Mouse (Mus musculus): Measurements from ENCODE around the gene Mc1r.
A peak's percentile ranks its signal among the peaks of the same experiment; 100 is the strongest.
"Not testable (repeated sequence)": the region's sequence is repeated elsewhere in the genome, so short reads cannot be mapped to it uniquely, and the experiment has no call there.

Mc1r gene

DNA sequence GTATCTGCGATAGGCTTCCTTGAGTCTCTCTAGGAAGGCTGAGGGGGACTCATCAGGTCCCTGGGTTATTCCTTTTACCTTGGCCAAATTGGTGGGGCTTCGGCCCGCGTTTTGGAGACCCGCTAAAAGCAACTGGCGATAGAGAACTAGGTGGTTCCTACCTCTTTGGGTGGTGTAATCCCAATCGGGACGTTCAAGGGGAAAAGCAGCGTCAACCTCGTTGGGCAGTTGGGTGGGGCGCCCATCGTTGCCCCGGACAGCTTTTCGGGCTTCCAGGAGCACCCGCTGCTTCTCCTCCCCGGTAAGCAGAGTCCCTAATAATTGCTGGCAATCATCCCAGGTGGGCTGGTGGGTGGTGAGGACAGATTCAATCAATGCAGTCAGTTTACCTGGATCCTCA is 25.5 kb downstream of the Mc1r start:
- DNase-seq: no peak

DNA sequence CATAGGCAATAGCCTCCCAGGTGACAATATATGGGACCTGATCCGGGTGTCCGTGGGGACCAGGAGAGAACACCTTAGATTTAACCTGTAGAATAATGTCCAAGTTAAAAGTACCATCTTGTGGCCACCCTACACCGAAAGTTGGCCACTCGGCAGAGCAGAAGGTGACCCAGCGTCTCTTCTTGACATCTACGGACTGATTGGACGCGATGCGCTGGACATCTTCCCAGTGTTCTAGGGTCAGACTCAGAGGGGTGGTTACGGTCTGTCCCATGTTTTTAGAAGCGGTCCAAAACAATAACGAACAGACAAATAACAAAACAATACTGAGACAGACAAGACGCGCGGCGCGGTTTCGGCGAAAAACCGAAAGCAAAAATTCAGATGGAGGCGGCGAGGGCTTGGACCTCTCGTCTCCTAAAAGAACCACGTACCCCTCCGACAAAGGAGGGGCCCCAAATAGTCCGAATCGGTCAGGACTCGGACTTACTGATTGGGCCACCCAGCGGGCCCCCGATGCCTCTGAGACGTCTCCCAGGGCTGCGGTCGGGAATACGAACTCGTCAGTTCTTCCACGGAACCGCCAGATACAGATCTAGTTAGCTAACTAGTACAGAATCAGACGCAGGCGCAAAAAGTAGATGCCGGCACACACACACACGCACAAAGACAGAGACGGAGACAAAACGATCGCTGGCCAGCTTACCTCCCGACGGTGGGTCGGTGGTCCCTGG is 26.5 kb downstream of the Mc1r start:
- DNase-seq: not testable (repeated sequence)

DNA sequence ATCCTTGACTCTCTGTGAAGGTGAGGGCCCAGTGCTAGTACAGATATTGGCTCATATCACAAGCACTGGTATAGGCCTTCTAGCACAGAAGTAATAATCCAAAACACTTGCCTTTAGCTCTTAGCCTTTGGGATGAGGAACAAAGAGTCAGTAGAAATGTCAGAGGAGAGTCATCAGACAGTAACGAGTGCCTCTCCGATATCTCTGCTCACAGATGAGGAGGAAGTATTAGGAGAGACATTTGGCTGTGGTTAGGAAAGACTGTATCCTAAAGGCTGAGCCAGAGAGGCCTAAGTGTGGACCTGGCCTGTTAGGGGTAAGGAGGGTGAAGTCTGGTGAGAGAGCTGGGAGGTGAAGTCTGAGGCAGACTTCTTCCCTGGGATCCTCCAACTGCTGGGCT is 34.9 kb downstream of the Mc1r start:
- DNase-seq: no peak

DNA sequence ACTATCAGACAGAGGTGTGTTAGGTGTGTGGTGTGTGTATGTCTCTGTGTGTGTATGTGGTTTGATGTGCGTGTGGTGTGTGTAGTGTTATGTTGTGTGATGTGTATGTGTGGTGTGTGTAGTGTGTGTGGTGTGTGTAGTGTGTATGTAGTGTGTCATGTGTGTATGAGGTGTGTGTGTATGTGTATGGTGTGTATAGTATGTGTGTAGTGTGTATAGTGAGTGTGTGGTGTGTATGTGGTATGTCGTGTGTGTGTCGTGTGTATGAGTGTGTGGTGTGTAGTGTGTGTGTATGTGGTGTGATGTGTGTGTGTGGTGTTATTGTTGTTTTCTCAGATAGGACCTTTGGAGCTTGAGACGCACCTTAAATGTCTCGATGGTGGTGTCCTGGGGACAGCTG is 35.4 kb downstream of the Mc1r start:
- DNase-seq: no peak

DNA sequence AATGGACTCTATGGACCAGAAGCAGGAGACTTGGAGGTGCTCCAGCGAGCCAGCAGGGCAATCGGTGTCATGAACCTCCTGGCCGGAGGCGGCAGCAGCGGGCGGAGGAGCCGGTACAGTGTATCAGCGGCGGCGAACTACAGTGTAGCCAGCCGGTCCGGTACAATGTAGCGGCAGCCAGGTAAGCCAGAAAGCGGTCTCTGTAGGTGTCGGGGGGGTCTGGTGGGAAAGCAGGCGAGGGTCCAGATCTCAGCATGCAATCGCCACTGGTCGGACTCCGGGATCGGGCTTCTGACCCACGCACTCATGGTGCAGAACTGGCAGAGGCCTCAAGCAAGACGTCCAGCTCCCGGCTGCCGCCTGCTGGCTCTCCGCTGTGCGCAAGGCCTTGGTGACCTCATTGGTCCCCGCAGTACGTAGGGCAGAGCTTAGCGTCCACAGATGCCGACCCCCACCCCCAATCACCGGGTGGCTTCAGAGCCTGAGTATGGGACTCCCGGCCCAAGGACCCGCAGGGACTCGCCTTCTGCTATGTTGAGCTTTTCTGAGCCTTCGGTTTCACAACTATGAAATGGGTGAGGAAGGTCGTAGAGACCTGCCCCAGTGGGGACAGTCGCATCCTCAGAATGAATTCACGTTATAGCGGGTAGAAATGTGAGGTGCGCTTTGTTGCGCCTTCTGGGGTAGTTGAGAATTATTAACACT is 36.1 kb downstream of the Mc1r start:
- peak; percentile 98 for DNase-seq

DNA sequence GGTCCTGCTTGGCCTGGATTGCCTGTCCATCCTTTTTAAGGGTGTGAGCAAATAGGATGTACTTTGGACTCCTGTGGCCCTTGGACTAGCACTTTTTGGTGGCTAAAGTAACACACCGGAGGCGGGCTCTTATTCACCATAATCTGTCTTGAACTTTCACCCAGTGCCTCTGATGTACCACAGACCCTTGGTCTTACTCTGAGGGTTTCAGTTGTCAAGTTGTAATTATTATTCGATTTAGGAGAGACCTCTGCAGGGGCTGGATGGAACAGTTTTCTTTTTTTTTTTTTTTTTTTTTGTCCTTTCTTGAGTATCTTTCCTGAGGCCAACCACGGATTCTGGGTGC is 36.6 kb downstream of the Mc1r start:
- DNase-seq: no peak

DNA sequence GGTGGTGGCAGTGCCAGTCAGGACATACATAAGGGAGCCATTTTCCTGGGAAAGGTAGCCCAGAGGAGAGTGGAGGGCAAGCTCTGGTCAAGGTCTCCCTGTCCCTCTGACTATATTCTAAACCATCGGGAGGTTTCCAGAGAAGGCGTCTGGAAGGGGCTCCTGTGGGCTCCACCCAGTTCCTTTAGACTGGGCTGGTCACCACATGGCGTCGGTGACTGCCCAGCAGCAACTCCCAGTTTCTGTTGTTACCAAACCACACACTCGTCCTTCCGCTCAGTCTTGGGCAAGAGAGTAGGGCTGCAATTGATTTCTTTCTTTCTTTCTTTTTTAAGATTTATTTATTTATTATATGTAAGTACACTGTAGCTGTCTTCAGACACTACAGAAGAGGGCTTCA is 37.2 kb downstream of the Mc1r start:
- DNase-seq: no peak

DNA sequence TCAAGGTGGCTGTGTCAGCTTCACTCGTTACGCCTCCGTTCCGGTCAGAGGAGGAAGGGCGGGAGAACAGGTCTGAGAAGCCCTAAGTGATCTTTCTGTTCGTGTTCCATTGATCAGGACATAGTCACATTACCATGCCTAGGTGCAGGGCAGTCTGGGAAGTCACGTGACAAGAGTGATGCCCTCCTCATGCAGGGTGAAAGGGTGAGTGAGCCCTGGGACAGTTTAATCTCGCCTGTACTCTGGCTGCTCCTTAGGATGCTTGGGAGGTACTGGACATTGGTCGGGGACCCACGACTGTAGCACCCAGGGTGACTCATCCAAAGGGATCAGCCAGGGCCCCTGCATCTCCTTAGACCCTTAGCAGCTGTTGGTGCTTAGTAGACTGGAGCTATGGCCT is 39.1 kb downstream of the Mc1r start:
- DNase-seq: no peak

DNA sequence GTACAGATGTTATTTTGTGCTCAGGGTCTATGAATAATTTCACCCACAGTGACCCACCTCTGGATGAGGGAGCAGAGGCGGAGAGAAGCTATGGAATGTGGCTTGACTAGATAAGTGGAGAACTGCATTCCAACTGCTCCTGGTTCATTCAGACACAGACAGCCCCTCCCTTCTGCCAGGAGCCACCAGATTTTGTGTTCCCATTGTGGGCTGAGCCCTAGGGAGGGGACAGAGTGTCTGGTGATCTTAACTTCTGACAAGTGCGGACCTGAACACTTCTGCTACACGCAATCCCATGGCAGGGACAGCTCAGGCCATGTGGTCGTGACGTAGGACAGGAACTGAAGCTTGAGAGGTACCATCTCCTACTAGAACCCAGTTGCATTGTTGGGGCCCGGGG is 39.9 kb downstream of the Mc1r start:
- DNase-seq: no peak

DNA sequence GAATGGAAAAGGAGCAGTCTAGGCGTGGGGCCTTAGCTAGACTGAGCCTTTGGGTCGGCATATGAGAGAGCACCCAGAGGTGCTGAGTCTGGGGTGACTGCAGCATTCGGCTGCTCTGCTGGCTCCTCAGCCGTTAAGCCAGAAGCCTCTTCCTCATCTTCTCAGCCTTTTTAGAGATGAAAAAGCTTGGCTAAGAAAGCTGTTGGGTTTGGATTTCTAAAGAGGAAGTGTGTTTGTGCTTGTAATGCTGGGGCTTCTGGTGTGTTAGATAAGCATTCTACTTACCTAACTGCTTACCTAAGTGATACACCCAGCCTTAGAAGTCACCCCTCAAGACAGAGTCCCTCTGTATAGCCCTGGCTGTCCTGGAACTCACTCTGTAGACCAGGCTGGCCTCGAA is 43.9 kb downstream of the Mc1r start:
- no peak for DNase-seq

DNA sequence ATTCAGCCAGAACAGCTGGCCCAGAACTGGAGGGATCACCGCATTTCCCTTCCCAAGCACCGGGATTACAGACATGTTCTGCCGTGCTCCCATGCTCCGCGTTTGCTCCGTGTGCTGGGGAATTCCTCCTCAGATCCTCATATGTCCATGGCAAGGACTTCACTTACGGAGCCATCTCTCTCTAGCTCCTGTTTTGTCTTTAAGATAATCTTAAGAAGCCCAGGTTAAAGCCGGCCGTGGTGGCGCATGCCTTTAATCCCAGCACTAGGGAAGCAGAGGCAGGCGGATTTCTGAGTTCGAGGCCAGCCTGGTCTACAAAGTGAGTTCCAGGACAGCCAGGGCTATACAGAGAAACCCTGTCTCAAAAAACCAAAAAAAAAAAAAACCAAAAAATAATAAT is 44.8 kb downstream of the Mc1r start:
- not testable (repeated sequence) for DNase-seq

DNA sequence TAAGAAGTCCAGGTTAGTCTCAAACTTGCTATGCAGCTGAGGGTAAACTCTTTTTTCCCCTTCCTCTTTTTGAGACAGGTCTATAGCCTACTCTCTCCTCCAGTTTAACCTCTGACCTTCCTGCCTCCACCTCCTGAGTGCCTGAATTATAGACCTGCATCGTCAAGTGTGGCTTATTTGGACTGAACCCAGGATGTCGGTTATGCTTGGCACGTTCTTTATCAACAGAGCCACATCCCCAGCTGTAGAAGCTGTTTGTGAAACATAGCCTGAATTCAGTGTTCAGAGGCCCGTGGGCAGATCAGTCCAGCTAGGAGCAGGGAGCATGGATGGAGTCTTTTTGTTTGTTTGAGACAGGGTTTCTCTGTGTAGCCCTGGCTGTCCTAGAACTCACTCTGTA is 45.2 kb downstream of the Mc1r start:
- no peak for DNase-seq

DNA sequence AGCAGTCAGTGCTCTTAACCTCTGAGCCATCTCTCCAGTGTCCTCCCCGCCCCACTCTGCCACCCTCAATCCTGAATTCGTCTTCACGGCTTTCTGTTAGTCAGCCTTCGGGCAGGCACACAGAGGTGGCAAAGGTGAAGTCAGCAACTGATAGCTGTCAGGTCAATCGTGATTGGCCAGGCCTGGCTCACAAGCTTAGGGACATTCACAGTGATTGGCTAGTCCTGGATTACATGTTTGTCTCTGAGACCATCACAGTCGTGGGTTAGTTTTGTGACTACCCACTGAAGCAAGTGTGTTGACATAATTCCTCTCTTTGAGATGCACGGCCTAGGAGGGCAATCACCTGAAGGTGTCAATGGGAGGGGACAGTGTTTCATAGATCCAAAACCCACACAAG is 46.4 kb downstream of the Mc1r start:
- DNase-seq: no peak

DNA sequence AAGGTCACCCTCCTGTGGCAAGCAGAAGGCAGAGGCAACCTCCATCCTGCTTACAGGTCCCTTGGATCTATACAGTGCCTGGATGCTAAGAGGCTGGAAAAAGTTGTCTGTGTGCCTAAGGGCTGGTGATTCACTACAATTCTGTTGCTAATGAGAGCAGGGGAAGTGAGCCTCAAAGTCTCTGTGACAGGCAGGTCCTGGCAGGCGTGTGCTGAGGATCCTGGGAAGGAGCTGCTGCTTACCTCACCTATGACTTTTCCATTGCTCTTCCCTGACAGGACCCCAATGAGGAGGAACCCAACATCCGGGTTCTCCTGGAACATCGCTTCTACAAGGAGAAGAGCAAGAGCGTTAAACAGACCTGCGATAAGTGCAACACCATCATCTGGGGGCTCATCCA is 47.0 kb downstream of the Mc1r start:
- DNase-seq: no peak

DNA sequence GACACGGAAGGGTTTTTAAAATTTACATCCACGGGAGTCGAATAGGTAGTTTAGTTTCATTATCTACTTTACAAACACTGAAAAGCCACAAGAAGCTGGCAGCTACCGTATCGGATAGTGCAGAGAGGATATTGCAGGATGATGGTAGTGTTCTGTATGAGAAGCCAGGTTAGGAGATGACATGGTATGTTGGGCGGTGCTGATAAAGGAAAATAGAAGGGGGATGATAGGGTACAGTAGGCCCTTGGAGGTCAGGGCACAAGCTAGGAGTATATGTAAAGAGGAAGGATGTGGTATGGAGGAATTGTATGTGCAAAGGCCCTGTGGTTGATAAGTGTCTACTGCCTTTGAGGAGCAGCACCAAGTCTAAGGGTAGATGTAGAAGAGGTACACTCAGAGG is 47.7 kb downstream of the Mc1r start:
- DNase-seq: no peak

Measured in cerebellum, adult 8-10 months (tissue).